Mouse (Mus musculus): ENCODE data around the gene Mdk.

The Mdk gene

DNA sequence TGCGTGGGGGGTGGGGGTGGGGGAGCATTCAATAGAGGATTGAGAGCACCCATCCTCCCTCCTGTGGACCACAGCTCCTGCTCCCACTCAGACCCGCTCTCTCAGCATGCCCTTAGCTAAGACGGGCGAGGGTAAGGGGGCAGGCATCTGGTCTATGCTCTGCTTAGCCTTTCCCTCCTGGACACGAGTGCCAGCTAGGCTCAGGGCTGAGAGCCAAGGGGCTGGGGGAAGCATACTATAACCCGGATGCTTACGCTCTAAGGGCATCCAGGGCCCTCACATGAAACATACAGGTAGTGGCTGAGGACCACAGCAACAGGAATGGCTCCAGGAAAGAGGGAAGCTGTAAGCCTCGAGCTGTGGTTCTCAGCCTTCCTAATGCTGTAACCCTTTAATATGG is 26.0 kb upstream of the Mdk start:
- no peak for DNase-seq

- no peak for DNase-seq
These were observed 25.0 kb upstream of the Mdk start for GRCm38 (mm10) chr2:91957096-91957495.

GRCm38 (mm10) chr2:91955875-91956274 is 23.8 kb upstream of the Mdk start:
- DNase-seq, result no peak

- DNase-seq, result no peak
These were observed 23.1 kb upstream of the Mdk start for GRCm38 (mm10) chr2:91955121-91955591.

DNA sequence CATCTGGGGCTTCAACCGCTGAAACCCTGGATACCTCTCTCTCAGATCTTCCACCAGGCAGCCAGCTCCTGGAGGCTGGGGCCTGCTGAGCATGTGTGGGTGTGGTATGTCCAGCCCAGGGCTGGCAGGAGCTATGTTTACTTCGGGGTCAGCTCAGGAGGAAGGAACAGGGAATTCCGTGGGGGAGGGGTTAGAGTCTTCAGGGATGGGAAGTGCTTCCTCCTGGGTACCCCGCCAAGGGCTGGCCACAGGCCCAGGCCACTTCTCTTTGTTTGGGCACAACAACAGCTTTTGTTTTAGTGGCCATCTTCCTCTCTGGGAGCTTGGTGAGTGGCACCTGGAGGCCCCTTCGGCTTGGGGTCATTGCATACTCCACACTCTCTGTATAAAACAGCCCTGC is 21.7 kb upstream of the Mdk start:
- peak; percentile 84 for DNase-seq

DNA sequence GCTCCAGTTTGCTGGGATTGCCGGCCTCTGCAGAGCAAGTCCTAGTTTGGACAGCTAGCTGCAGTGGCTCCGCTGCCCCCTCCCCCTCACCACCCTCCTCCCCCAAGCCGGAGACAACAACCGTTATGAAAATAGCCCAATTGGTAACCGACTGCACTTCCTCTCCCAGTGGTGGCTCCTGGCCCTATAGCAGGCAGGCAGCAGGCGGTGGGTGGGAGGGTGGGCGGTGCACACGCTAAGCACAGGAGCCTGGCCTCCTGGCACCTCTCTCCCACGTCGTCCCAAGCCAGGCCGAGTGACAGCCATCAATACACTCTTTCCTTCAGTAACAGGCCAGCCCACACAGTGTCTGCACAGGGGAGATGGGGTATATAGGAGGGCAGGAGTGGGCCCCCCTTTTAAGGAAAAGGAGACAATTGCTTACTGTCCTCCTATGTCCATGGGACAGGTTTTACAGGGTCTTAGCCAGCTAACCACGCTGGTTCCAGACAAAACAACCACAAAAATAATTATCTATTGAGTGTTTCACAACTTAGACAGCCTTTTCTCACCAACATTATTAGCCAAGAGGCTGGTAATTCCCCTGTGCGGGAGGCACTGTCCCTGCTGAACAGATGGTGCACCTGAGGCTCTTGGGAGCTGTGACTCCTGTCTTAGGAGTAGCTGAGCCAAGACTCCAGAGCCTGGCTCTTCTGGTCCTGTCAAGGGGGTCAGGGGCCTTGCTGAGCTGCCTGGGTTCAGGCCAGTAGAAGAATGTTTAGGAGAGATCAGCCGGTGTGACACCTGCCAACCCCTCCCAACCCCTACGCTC is 18.4 kb upstream of the Mdk start:
- peak; percentile 27 for DNase-seq

DNA sequence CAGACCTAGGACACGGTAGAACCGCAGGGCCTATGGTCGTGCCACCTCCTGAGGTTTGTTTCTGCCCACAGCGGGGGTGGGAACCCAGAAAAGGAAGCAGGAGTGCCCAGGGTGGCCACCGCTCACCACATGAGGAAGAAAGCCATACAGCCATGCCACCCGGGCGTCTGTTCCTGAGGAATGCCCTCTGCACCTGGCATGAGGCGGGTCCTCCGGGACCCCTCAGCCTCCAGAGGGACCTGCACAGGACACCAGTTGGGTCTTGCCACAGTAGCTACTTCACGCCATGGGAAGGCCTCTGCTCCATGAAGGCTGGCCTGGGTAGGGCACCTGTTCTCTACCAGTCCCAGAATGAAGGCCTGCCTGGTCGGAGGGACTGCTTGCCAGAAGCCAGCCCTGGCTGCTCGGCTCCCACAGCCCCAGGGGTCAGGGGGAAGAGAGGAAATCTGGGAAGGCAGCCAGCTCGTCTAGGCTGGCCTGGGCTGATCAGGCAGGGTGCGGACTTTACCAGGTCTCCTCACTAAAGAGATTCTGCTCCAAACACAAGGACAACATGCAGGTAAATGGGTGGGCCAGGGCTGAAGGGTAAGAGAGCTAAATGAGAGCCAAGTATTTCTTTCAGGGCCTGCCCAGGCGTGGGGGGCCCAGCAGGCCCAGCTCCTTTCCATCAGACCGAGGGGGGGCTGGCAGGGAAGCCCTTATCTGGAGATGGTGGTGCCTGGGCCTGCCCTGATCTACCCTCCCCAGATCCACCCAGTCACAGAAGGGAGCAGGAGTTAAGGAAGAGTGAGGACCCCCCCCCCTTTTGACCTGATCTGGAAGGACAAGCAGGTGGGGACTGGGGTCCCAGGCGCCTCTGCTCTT is 17.5 kb upstream of the Mdk start:
- DNase-seq, result peak; percentile 82

DNA sequence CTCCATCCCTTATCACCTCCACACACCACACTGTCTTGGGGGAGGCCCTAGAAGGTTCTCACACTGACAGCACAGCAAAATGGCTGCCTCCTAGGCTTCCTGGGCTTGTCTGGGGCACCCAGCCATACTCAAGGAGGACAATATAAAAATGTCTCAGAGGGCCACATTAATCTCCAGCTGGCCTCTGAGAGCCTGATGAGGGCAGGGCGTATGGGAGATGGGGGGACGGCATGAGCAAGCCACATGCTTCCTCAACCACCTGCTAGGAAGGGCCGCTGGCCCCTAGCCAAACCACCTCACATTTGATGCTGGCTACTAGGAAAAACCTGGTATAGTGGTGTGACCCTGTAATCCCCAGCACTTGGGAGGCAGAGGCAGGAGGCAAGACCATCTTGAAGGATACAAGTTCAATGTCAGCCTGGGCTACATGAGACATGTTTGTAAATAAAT is 16.7 kb upstream of the Mdk start:
- DNase-seq, result no peak

DNA sequence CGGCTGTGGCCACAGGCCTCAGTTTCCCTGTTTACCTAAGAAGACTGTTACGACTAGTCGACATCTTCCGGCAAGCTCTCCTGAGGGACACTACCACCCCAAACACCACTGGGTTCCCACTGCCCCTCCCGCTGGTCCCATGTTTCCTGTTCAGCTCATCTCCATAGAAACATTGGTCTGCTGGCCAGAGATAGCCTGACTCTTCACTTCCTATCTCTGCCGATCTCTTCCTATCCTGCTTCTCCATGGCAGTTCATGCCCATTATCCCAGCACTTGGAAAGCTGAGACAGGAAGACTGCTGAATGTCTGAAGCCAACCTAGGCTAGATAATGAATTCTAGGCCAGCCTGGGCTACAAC is 16.0 kb upstream of the Mdk start:
- peak; percentile 54 for DNase-seq

DNA sequence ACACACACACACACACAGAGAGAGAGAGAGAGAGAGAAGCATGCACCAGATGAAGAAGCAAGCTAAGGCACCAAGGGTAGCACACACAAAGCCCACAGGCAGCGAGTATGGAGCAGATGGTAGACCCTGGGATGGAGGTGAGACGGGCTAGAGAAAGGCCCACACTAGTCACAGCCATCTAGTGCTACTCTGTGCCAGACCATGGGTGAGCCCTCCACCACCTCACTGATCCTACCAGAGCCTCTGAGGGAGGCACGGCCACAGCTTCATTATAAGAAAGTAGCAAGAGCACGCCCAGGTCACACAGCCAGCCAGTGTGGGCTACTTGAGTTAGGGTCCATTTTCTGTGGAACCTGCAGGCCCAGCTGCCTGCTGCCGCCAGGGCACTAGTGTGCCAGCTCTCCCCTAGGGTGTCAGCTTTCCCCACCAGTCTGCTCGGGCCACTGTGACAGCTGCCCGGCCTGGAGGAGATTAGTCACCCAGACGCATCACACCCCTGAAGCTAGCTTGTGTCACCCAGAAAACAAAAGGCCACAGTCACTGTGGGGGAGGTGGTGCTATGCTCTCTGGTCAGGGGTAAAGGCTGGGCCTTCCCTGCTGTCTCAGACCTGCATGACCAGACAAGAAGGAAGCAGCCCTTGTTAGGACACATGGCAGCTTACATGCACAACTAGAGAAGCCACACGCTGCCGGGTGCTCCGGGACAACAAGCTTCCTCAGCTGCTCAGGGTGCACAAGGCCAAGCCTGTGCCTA is 15.5 kb upstream of the Mdk start:
- no peak for DNase-seq

DNA sequence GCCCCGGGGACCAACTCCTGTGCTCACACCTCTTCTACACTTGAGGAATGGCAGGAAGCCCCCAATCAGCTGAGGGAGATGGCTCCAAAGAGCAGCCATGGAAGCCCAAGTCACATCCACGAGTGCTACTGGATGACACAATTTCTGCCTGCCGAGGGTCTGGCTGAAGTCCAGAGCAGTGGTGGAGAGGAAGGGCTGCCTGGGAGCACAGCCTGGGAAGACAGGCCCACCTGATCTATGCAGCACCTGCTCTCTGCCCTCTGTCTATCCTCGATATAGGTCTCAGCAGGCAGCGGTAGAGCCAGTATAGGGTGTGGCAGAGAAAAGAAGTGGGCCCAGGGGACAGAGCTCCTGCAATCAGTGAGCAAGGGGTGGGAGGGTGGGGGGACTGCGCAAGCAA is 14.7 kb upstream of the Mdk start:
- DNase-seq, result no peak

- DNase-seq, result no peak
These were observed 13.4 kb upstream of the Mdk start, which contains the start of gene Gm9821 for GRCm38 (mm10) chr2:91945483-91945882. Gm9821 (plus strand) TSS chr2:91945703.

GRCm38 (mm10) chr2:91944170-91944950 is 12.3 kb upstream of the Mdk start:
- DNase-seq, result peak; percentile 73

DNA sequence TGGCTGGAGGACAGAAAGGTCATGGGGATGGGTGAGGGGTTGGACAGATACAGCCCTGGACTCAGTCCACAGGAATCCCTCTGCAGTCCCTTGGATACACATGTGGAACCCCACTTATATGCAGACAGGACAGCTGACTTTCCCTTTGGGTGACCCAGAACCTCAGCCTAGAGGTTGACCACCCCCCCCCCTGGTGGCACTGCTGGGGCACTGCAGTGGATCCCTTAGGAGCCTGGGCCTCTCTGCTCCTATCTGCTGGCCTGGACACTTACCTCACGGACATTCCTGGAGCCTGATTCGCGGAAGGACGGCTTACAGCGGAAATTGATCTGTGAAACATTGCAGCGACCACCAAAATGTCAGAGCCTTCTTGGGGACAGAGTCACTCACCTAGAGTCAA is 10.3 kb upstream of the Mdk start:
- no peak for DNase-seq

DNA sequence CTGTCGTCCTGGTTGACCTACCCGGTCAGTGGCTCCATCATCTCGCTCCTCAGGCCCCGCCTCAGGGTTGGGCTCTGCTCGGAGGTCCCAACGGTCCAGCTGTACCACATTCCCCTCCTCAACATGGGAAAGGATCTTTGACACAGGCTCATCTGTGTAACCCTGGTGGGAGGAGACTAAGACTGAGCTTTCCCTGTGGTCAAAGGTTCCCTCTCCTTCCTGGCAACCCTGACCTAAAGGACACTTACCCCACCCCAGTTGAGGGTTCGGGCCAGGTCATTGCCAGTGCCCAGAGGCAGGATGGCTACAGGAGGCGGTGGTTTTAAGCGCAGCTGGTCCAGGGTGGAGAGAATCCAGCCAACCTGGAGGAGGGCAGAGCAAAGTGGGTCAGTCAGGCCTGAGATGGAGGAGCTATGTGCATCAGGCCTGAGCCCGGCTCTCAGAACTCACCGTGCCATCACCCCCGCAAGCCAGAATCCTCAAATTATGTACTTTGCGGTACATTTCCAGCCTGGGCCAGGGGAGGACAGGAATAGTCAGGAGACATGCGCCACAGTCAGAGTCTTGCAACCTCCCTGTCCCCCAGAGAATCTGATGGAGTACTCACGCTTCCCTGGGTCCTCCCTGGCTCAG is 7.3 kb upstream of the Mdk start:
- DNase-seq, result peak; percentile 81

DNA sequence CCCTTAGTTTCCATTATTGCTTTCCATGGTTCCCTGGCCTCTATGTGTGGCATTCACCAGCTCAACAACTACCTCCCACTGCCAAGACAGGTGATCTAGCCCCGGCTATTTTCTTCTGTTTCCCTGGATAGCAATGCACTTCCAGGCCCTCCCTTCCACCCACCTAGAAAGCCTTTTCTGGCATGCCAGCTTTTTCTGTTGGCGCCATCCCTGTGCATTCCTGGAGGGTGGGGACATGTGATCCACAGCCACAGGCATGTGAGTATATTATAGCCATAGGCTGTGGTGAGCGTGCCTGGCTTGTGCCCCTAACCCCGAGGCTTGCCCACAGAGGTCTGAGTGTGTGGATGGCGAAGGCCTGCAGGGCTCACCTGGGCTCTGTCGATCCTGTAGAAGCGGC is 4.1 kb upstream of the Mdk start:
- DNase-seq, result no peak

GRCm38 (mm10) chr2:91934826-91935525 is 2.9 kb upstream of the Mdk start:
- DNase-seq, result no peak

GRCm38 (mm10) chr2:91934016-91934415 is 1.9 kb upstream of the Mdk start:
- no peak for DNase-seq

DNA sequence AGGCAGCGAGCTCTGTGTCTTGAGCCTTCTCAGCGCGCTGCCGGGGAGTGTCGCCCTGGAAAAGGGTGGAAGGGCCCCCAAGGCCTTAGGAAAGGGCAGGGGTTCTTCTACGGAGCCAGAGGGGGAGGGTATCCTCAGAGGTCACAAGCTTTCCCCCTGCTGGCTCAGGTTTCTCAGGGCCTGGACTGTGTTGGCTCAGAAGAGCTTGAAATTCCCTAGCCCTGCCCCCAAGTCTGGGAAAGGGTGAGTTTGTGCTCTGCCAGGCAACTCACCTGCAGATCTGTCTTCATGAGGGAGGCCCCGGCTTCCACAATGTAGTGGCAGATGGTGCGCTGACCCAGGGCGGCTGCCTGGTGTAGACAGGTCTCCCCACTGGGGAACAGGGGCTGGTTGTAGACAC is 1.4 kb upstream of the Mdk start:
- DNase-seq, result no peak

DNA sequence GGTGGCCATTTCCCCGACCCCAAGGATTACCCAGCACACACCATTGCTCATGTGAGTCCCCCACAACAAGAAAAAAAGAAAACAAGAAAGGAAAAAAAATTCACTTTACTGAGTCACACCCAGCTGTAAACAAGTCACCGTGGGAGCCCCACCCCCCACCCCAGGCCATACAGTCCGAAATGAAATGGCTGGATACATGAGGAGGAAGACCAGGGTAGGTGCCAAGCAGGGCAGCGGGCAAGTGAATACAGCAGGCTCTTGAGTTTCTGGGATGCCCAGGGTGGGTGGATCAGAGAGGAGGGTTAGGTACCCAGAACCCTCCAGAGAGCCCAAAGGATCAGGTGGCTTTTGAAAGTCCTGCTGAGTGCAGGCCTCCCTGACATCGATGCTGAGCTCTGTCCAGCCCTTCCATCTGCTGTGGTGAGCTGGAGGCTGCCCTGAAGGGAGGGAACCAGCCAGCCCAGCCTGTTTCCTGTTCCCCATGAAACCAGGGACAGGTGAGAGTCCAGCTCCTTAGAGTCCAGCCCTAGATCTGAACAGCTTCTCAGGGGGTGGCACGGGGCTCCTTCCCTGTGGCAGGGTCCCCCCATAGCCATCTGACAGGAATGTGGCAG is 747 bp upstream of the Mdk start:
- no peak for DNase-seq

Measured in kidney, adult 9 months (tissue).